Mouse (Mus musculus) forebrain, embryonic 15.5 days (tissue): Measurements from ENCODE around the gene Lmtk2. TPM values are rescaled to one million over a fixed set of nuclear protein-coding genes. Genes with fewer than 3 reads are reported as not detected.

Experiments
- ATAC-seq: fragments of 200-750 bp; cut with Nextera tagmentation; replicated peaks from 2 replicates; pipeline ENCODE4 v1.8.0; 2017; ENCODE audit warnings: mild to moderate bottlenecking, moderate TSS enrichment, moderate library complexity
- H3K27ac ChIP-seq: fragments of 300-500 bp; sonication (generic); replicated peaks from 2 replicates; pipeline ENCODE4 v1.5.1; 2015; ENCODE audit warnings: mild to moderate bottlenecking, inconsistent platforms
- H3K27me3 ChIP-seq: fragments of 300-500 bp; sonication (generic); 2 replicates; pipeline ENCODE4 v1.6.1; 2015; ENCODE audit warnings: inconsistent platforms
- H3K36me3 ChIP-seq: fragments of 300-500 bp; sonication (generic); 2 replicates; pipeline ENCODE4 v1.6.1; 2015; ENCODE audit warnings: mild to moderate bottlenecking, inconsistent platforms
- H3K4me1 ChIP-seq: fragments of 300-500 bp; sonication (generic); 2 replicates; pipeline ENCODE4 v1.6.1; 2015; ENCODE audit warnings: inconsistent platforms
- H3K4me2 ChIP-seq: fragments of 300-500 bp; sonication (generic); replicated peaks from 2 replicates; pipeline ENCODE4 v1.6.1; 2015; ENCODE audit warnings: mild to moderate bottlenecking, inconsistent platforms
- H3K4me3 ChIP-seq: fragments of 300-500 bp; sonication (generic); 2 replicates; pipeline ENCODE4 v1.5.1; 2015; ENCODE audit warnings: mild to moderate bottlenecking, inconsistent platforms
- H3K9ac ChIP-seq: fragments of 300-500 bp; sonication (generic); replicated peaks from 2 replicates; pipeline ENCODE4 v1.6.1; 2015; ENCODE audit warnings: mild to moderate bottlenecking, inconsistent platforms
- H3K9me3 ChIP-seq: fragments of 300-500 bp; sonication (generic); 2 replicates; pipeline ENCODE4 v1.6.1; 2016; ENCODE audit warnings: inconsistent platforms
- WGBS: fragments of 180-500 bp; shearing (Covaris S2); methylation state at CpG from one replicate; pipeline ENCODE4 v1.1.7; 2015; ENCODE audit warnings: mixed read lengths; 5-methylcytosine and 5-hydroxymethylcytosine counted together
- polyA plus RNA-seq: library from polyadenylated mRNA; unstranded; fragments of >200 nt; fragmentation: Nextera tagmentation; extraction: Ambion mirVana; gene quantifications from 2 replicates; pipeline ENCODE4 v1.2.1, GENCODE M21; 2015

Lmtk2 gene
- polyA plus RNA-seq, 1 experiment from 2014 or later: 8.4 TPM

DNA sequence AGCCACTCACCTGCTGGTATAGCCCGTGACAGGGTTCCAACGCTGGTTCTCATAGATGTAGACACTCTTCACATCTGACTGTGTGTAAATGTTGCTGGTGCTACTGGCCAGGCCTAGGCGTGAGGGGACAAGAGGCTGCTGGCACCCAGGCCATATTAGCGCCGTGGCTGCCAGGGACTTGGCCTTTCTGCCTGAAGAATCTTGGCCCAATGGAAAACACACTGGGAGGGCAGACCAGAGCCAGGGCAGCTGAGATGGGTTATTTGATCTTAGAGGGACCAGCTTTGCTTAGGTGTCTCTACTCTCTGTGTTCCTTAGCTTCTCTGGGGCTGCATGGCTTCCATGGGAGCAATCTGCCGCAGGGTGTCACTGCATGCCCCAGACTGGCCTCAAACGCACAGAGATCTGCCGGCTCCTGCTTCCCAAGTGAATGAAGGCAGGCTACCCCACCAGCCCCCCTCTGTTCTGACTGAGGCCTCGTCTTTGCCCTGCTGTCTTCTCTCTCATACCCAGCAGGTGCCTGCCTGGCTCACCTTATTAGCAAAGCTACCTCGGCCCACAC lies 103.2 kb downstream of the Lmtk2 start:
- no peak overlapping the region for H3K4me2 ChIP-seq
- no peak overlapping the region for H3K9ac ChIP-seq
- no peaks in the 10 kb centered on the region for H3K27me3 ChIP-seq
- no peak overlapping the region for H3K27ac ChIP-seq
- H3K4me1 ChIP-seq: no peaks in the 10 kb centered on the region
- peaks cover 63% of the 10 kb centered on the region for H3K36me3 ChIP-seq
- 89% methylated on average over 10 of the region's 10 CpGs for WGBS
- no peak for ATAC-seq
- H3K9me3 ChIP-seq: no peaks in the 10 kb centered on the region
- no peak overlapping the region for H3K4me3 ChIP-seq

DNA sequence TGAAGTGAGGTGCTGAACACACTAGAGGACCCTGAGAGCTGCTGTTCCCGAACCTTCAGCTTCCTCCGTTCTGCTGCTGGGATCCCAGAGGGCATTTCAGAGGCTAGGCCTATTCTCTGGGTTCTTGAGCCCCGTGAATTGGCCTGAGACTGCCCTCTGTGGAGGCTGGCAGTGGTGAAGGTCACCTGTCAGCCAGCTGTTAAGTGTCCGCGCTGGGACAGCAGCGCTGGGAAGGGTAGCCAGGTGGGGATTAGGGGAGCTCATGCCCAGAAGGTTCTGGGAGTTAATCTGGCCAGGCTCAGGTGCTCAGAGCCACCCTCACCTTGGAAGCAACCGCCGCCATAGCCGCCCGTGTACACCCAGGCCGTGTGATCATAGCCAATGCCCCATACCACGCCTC lies 104.1 kb downstream of the Lmtk2 start:
- Histone ChIP-seq H3K27ac (no peak overlapping the region), H3K36me3 (peaks cover 65% of the 10 kb centered on the region)
- WGBS: 91% methylated on average over 12 of the region's 12 CpGs

DNA sequence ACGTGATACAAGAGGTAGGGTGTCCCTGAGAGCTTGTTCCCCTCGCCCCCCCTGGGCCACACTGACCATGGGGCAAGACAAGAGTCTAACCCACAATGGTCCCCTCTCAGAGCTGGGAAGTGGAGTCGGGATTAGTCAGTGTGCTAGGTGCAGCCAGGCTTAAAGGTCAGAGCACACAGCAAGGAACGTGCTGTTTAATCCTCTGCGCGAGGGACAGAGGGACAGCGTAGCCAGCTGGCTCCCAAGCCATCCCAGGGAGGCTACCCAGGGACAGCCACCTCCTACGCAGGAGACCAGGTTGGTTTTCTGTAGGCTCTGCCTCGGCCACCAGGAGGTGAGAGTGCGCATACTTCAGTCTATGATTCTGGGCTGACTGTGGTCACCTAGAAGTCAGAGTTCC lies 104.7 kb downstream of the Lmtk2 start:
- H3K27ac ChIP-seq: no peak overlapping the region
- ATAC-seq: no peak
- 58% methylated on average over 10 of the region's 10 CpGs for WGBS
- H3K9me3 ChIP-seq: no peaks in the 10 kb centered on the region
- no peak overlapping the region for H3K4me2 ChIP-seq
- no peaks in the 10 kb centered on the region for H3K27me3 ChIP-seq
- H3K9ac ChIP-seq: no peak overlapping the region
- no peaks in the 10 kb centered on the region for H3K4me1 ChIP-seq
- H3K36me3 ChIP-seq: peaks cover 69% of the 10 kb centered on the region
- H3K4me3 ChIP-seq: no peak overlapping the region

More for the DNA sequence above, 104.1 kb downstream of the Lmtk2 start:
- ATAC-seq: no peak
- Histone ChIP-seq H3K4me2 (no peak overlapping the region), H3K9me3 (no peaks in the 10 kb centered on the region), H3K4me3 (no peak overlapping the region), H3K27me3 (no peaks in the 10 kb centered on the region), H3K4me1 (no peaks in the 10 kb centered on the region), H3K9ac (no peak overlapping the region)

DNA sequence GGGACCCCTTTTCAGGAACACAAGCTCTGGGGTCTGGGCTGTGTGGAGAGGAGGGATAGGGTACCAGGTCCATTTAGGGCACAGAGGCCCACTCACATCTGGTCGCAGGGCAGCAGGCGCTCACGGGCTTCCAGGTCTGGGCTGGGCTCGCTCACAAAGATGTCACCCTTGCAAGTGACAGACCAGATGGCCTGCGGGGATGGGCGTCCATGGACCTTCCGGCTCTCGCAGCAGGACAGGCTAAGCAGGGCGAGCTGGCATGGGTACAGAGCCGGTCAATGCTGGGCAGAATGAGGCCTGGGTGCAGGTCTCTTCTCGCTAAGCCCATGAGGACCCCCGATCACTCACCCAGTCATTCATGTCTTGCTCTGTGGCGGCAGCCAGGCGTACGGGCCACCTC lies 105.8 kb downstream of the Lmtk2 start:
- no peak for ATAC-seq
- no peaks in the 10 kb centered on the region for H3K27me3 ChIP-seq
- H3K9ac ChIP-seq: no peak overlapping the region
- H3K4me1 ChIP-seq: no peaks in the 10 kb centered on the region
- peaks cover 74% of the 10 kb centered on the region for H3K36me3 ChIP-seq
- no peak overlapping the region for H3K27ac ChIP-seq
- 94% methylated on average over 15 of the region's 15 CpGs for WGBS
- no peak overlapping the region for H3K4me2 ChIP-seq
- H3K4me3 ChIP-seq: no peak overlapping the region
- no peaks in the 10 kb centered on the region for H3K9me3 ChIP-seq

DNA sequence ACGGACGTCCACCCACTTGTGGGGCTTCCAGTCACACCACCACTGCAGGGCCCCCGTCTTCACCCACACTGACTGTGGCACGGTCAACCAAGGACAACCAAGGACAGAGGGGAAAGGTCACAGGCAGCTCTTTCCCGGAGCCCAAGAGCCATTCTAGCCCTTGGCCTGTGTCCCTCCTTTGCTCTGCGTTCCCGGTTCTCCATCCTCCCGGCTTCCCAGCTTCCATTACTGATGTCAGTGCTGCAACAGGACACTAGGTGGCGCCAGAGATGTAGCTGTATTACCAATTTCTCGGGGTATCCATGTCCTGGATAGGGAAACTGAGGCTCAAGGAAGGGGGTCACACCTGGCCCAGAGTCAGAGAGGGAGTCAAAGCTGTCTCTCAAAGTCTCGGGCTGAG lies 107.2 kb downstream of the Lmtk2 start:
- H3K4me1 ChIP-seq: no peaks in the 10 kb centered on the region
- H3K36me3 ChIP-seq: peaks cover 74% of the 10 kb centered on the region
- no peak overlapping the region for H3K9ac ChIP-seq
- H3K4me2 ChIP-seq: no peak overlapping the region
- H3K27ac ChIP-seq: no peak overlapping the region
- no peak overlapping the region for H3K4me3 ChIP-seq
- peak; percentile 43 for ATAC-seq
- no peaks in the 10 kb centered on the region for H3K27me3 ChIP-seq
- no peaks in the 10 kb centered on the region for H3K9me3 ChIP-seq
- 48% methylated on average over 11 of the region's 11 CpGs for WGBS

DNA sequence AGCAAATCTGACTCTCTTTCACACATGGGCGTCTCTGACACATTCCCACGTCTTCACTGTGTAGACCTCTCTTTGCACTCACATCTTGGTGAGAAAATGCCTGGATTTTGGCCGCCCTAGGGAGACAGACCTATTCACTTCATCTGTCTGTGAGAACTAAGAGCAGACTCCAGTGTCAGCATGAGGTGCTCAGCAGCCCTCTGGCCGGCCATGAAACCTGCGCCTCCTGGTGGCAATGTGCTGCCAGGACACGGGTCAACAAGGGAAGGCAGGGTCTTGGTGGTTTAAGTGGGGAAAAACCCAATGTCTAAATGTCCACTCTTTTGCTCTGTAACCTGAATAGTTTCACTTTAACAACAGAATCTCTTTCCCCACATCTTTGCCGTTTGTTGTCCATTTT lies 114.2 kb downstream of the Lmtk2 start:
- H3K27ac ChIP-seq: no peak overlapping the region
- H3K36me3 ChIP-seq: peaks cover 49% of the 10 kb centered on the region
- no peak overlapping the region for H3K9ac ChIP-seq
- H3K4me2 ChIP-seq: no peak overlapping the region
- 31% methylated on average over 7 of the region's 7 CpGs for WGBS
- H3K4me1 ChIP-seq: no peaks in the 10 kb centered on the region
- H3K27me3 ChIP-seq: no peaks in the 10 kb centered on the region
- H3K4me3 ChIP-seq: no peak overlapping the region
- H3K9me3 ChIP-seq: no peaks in the 10 kb centered on the region
- ATAC-seq: no peak

DNA sequence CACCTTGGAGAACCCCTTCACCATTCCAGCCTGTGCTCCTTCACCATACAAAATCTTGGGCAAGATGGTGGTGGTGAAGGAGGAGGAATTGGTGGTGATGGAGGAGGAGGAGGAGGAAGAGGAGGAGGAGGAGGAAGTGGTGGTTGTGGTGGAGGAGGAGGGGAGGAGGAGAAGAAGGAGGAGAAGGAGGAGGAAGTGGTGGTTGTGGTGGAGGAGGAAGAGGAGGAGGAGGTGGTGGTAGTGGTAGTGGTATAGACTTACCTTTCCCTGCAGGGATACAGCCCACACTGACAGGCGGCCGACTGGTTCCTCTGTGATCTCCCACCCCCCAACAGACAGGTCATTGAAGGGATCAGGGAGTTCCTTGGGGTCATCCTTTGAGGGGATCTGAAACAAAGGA lies 115.8 kb downstream of the Lmtk2 start:
- Histone ChIP-seq H3K36me3 (peaks cover 34% of the 10 kb centered on the region), H3K4me1 (0 out of 2 replicates have a peak, but pooled peaks cover 2% of the 10 kb centered on the region), H3K4me3 (no peak overlapping the region), H3K9ac (no peak overlapping the region), H3K27me3 (no peaks in the 10 kb centered on the region), H3K27ac (no peak overlapping the region), H3K9me3 (no peaks in the 10 kb centered on the region), H3K4me2 (no peak overlapping the region)
- 85% methylated on average over 2 of the region's 2 CpGs for WGBS
- no peak for ATAC-seq

DNA sequence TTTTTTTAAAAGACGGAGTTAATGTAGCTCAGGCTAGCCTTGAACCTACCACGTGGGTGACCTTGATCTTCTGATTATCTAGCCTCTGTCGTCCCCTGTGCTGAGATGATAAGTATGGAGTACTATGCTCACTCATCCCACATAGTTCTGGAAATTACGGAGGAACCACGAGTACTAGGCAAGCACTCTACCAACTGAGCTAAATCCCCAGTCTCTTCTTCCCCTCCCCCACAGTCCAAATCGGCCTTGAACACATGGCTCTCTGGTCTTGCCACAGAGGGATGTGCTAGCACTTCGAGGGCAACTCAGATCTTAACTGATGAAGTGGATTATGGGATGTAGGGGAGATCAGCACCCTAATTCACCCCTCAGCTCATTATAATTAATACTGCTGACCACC lies 117.8 kb downstream of the Lmtk2 start:
- Histone ChIP-seq H3K4me3 (no peak overlapping the region), H3K9ac (no peak overlapping the region), H3K27me3 (no peaks in the 10 kb centered on the region), H3K27ac (no peak overlapping the region), H3K4me2 (no peak overlapping the region), H3K36me3 (peaks cover 16% of the 10 kb centered on the region), H3K4me1 (peaks cover 21% of the 10 kb centered on the region), H3K9me3 (no peaks in the 10 kb centered on the region)
- ATAC-seq: no peak
- WGBS: 92% methylated on average over 7 of the region's 7 CpGs

DNA sequence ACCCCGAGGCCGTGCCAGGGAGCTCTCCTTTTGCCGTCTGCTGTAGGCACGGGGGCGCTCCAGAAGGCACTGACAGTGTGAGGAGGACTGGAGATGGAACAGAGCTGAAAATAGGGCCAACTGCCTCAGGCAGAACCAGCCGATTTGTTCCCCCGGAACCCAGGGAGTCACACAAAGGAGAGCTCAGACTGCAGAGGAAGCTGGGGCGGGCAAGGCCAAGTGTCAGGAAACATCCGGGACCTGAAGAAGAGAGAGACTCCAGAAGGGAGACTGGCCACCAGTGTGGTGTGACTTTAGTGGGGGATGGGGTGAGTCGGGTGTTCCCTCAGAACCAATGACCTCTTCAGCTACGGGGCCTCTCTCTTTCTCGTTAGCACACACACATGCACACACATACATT lies 119.1 kb downstream of the Lmtk2 start:
- Histone ChIP-seq H3K4me2 (no peak overlapping the region), H3K9ac (no peak overlapping the region), H3K27ac (no peak overlapping the region), H3K4me3 (no peak overlapping the region), H3K36me3 (peaks cover 6% of the 10 kb centered on the region), H3K9me3 (no peaks in the 10 kb centered on the region), H3K27me3 (no peaks in the 10 kb centered on the region), H3K4me1 (peaks cover 25% of the 10 kb centered on the region)
- ATAC-seq: no peak
- 78% methylated on average over 12 of the region's 12 CpGs for WGBS

DNA sequence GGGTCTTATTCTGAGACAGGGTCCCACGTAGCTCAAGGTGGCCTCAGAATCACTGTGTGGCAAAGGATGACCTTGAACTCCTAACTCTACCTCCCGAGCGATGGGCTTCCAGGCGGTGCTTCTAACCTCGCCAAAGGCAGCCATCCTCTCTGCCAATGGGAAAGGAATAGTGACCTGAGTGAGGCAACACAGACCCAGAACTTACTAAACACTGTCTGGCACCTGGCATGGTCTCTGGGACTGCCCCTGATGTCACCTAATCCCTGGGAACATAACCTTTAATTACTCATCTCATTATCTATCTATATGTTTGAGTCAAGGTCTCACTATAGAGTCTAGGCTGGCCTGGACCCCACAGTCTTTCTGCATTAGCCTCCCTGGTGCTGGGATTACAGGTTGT lies 119.7 kb downstream of the Lmtk2 start:
- Histone ChIP-seq H3K4me2 (no peak overlapping the region), H3K9ac (no peak overlapping the region), H3K9me3 (no peaks in the 10 kb centered on the region), H3K27me3 (no peaks in the 10 kb centered on the region), H3K4me3 (no peak overlapping the region), H3K36me3 (no peaks in the 10 kb centered on the region; the same call in 1 of the 2 replicates), H3K27ac (no peak overlapping the region), H3K4me1 (peaks cover 32% of the 10 kb centered on the region)
- ATAC-seq: no peak
- 91% methylated on average over 5 of the region's 5 CpGs for WGBS

DNA sequence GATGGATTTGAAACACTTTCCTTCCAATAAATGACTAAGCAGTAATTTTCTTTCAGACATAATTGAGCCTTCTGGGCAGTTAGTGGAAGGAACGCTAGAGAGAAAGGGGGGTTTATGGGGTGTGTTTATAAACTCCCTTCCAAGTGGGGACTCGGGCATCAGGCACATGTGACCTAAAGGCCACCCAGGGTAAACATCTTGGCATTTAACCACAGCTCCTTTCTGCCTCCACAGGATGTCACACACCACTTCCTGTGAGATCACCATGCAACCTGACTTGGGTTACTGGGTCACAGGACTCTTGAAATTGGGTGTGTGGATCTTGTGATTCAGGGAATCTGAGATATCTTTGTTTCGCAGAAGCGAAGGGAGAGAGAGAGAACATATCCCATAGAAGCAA lies 121.1 kb downstream of the Lmtk2 start:
- no peak overlapping the region for H3K4me3 ChIP-seq
- no peak overlapping the region for H3K4me2 ChIP-seq
- no peak for ATAC-seq
- H3K27ac ChIP-seq: no peak overlapping the region
- no peaks in the 10 kb centered on the region for H3K27me3 ChIP-seq
- no peaks in the 10 kb centered on the region for H3K36me3 ChIP-seq
- H3K9ac ChIP-seq: no peak overlapping the region
- 72% methylated on average over 4 of the region's 4 CpGs for WGBS
- no peaks in the 10 kb centered on the region for H3K9me3 ChIP-seq
- H3K4me1 ChIP-seq: peaks cover 33% of the 10 kb centered on the region

DNA sequence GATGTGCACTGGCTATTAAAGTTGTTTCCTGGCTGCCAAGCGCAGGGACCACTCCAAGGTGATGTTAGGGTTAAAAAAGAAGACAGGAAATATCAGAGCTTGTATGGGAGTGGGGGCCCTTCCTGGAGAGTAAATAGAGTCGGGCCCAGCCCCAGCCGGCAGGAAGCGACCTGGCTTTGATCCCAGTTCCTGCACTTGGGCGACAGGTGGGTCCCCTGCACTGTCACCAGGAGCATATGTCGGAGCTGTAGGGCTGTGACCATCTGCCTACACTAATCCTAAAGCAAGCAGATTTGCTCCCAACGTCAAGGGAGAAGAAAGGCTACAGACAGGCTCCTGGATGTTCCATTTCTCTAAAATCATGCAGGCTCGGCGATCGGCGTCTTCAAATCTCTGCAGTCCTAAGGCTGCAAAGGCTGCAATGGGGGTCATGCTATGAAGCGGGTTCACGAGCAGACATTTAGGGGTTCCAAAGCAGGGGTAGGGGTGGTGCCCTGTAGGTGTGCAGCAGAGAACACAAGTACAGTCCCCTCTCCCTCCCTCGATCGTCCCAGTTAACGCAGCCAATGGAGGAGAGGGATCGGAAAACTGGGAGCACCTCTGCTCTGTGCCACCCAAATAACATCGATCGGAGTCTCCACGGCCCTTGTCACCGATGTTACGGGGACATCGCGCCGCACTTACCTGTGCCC lies 122.7 kb downstream of the Lmtk2 start:
- ATAC-seq: peak; percentile 81
- H3K27me3 ChIP-seq: no peaks in the 10 kb centered on the region
- no peaks in the 10 kb centered on the region for H3K36me3 ChIP-seq
- peak overlapping the region; percentile 82 for H3K4me3 ChIP-seq
- peak overlapping the region; percentile 75 for H3K9ac ChIP-seq
- H3K4me2 ChIP-seq: peak overlapping the region; percentile 84
- no peaks in the 10 kb centered on the region for H3K9me3 ChIP-seq
- 3% methylated on average over 25 of the region's 25 CpGs for WGBS
- peak overlapping the region; percentile 82 for H3K27ac ChIP-seq
- peaks cover 33% of the 10 kb centered on the region for H3K4me1 ChIP-seq

DNA sequence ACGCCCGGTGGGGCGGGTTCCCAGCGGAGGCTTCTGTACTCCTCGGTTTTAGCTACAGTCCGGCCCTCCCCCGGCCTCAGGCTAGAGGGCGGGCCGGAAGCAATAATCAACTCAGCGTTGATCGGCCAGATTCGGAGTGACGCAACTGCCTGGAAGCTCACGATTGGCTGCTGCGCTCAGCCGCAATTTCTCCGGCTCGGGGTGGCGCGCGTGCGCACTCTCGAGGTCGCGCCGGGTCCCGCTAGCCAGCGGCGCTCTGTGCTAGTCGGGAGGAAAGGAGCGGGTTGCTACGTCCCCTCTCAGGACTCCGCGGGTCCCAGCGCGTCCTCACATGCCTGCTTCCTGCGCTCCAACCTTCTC lies 123.2 kb downstream of the Lmtk2 start, which contains the start of gene Tecpr1:
TSS of gene Tecpr1 (minus strand) at position 113 of the 360 bp plus-strand sequence.
- Histone ChIP-seq H3K4me1 (peaks cover 33% of the 10 kb centered on the region), H3K9me3 (no peaks in the 10 kb centered on the region), H3K9ac (peak within 1 kb of the TSS; percentile 75), H3K4me2 (peak within 1 kb of the TSS; percentile 84), H3K4me3 (peak within 1 kb of the TSS; percentile 82), H3K27ac (peak within 1 kb of the TSS; percentile 82), H3K36me3 (no peaks in the 10 kb centered on the region), H3K27me3 (no peaks in the 10 kb centered on the region)
- ATAC-seq: peak; percentile 98
- WGBS: 1% methylated on average over 37 of the region's 37 CpGs
